Mouse (Mus musculus): ENCODE data around the gene E130114P18Rik. TPM values are rescaled to one million over a fixed set of nuclear protein-coding genes. Genes with fewer than 3 reads are reported as not detected.

E130114P18Rik gene
- polyA plus RNA-seq, 1 experiment from 2014 or later = 39.8 TPM

- ATAC-seq (replicated peaks) = no peak
- peak overlapping the region; percentile 46 for H3K4me2 ChIP-seq (replicated peaks)
- H3K27me3 ChIP-seq = no peaks in the 10 kb centered on the region
- peak overlapping the region; percentile 90 for H3K27ac ChIP-seq (replicated peaks)
- H3K4me3 ChIP-seq = peak overlapping the region; percentile 36
- H3K9me3 ChIP-seq = no peaks in the 10 kb centered on the region
- 0 out of 2 replicates have a peak overlapping the region, but pooled peaks have one; percentile 31 for H3K9ac ChIP-seq (replicated peaks)
- WGBS = 27% methylated on average over 7 of the region's 7 CpGs
- H3K4me1 ChIP-seq = peaks cover 63% of the 10 kb centered on the region
- H3K36me3 ChIP-seq = no peaks in the 10 kb centered on the region
Measured at GRCm38 (mm10) chr4:97580906-97581305, 197.0 kb downstream of the E130114P18Rik start.

GRCm38 (mm10) chr4:97578571-97579165 is 199.2 kb downstream of the E130114P18Rik start:
- 64% methylated on average over 9 of the region's 9 CpGs for WGBS
- H3K27me3 ChIP-seq = no peaks in the 10 kb centered on the region
- peaks cover 64% of the 10 kb centered on the region for H3K4me1 ChIP-seq
- no peak for ATAC-seq (replicated peaks)
- no peak overlapping the region for H3K4me2 ChIP-seq (replicated peaks)
- no peak overlapping the region for H3K9ac ChIP-seq (replicated peaks)
- no peaks in the 10 kb centered on the region for H3K9me3 ChIP-seq
- H3K4me3 ChIP-seq = no peak overlapping the region
- no peaks in the 10 kb centered on the region for H3K36me3 ChIP-seq
- 0 out of 2 replicates have a peak overlapping the region, but pooled peaks have one; percentile 14 for H3K27ac ChIP-seq (replicated peaks)

GRCm38 (mm10) chr4:97577431-97577830 is 200.4 kb downstream of the E130114P18Rik start:
- 0 out of 2 replicates have a peak overlapping the region, but pooled peaks have one; percentile 75 for H3K27ac ChIP-seq (replicated peaks)
- H3K9me3 ChIP-seq = no peaks in the 10 kb centered on the region
- H3K4me2 ChIP-seq (replicated peaks) = no peak overlapping the region
- H3K27me3 ChIP-seq = no peaks in the 10 kb centered on the region
- H3K9ac ChIP-seq (replicated peaks) = no peak overlapping the region
- no peak overlapping the region for H3K4me3 ChIP-seq
- no peaks in the 10 kb centered on the region for H3K36me3 ChIP-seq
- no peak for ATAC-seq (replicated peaks)
- peaks cover 57% of the 10 kb centered on the region for H3K4me1 ChIP-seq
- 23% methylated on average over 5 of the region's 5 CpGs for WGBS

GRCm38 (mm10) chr4:97575447-97575846 is 202.4 kb downstream of the E130114P18Rik start:
- Histone ChIP-seq H3K4me3 (no peak overlapping the region), H3K27ac (replicated peaks) (peak overlapping the region; percentile 75), H3K4me1 (peaks cover 51% of the 10 kb centered on the region), H3K9ac (replicated peaks) (no peak overlapping the region), H3K9me3 (no peaks in the 10 kb centered on the region), H3K4me2 (replicated peaks) (no peak overlapping the region), H3K36me3 (no peaks in the 10 kb centered on the region), H3K27me3 (no peaks in the 10 kb centered on the region)
- WGBS = 16% methylated on average over 5 of the region's 5 CpGs
- ATAC-seq (replicated peaks) = peak; percentile 89

- no peaks in the 10 kb centered on the region for H3K9me3 ChIP-seq
- no peak overlapping the region for H3K27ac ChIP-seq (replicated peaks)
- H3K4me3 ChIP-seq = no peak overlapping the region
- ATAC-seq (replicated peaks) = no peak
- no peak overlapping the region for H3K4me2 ChIP-seq (replicated peaks)
- H3K27me3 ChIP-seq = no peaks in the 10 kb centered on the region
- H3K36me3 ChIP-seq = no peaks in the 10 kb centered on the region
- 89% methylated on average over 3 of the region's 3 CpGs for WGBS
- 0 out of 2 replicates have a peak, but pooled peaks cover 6% of the 10 kb centered on the region for H3K4me1 ChIP-seq
- no peak overlapping the region for H3K9ac ChIP-seq (replicated peaks)
Measured at GRCm38 (mm10) chr4:97569320-97569719, 208.6 kb downstream of the E130114P18Rik start.

GRCm38 (mm10) chr4:97564656-97565055 is 213.2 kb downstream of the E130114P18Rik start:
- Histone ChIP-seq H3K4me2 (replicated peaks) (no peak overlapping the region), H3K4me1 (no peaks in the 10 kb centered on the region), H3K9me3 (no peaks in the 10 kb centered on the region), H3K9ac (replicated peaks) (no peak overlapping the region), H3K36me3 (no peaks in the 10 kb centered on the region), H3K27ac (replicated peaks) (no peak overlapping the region), H3K27me3 (no peaks in the 10 kb centered on the region), H3K4me3 (no peak overlapping the region)
- WGBS = 19% methylated on average over 4 of the region's 4 CpGs
- ATAC-seq (replicated peaks) = peak; percentile 92

GRCm38 (mm10) chr4:97564199-97564598 is 213.7 kb downstream of the E130114P18Rik start:
- H3K4me2 ChIP-seq (replicated peaks) = no peak overlapping the region
- H3K4me3 ChIP-seq = no peak overlapping the region
- 60% methylated on average over 6 of the region's 6 CpGs for WGBS
- H3K27ac ChIP-seq (replicated peaks) = no peak overlapping the region
- no peaks in the 10 kb centered on the region for H3K27me3 ChIP-seq
- no peaks in the 10 kb centered on the region for H3K36me3 ChIP-seq
- no peak overlapping the region for H3K9ac ChIP-seq (replicated peaks)
- no peaks in the 10 kb centered on the region for H3K4me1 ChIP-seq
- no peaks in the 10 kb centered on the region for H3K9me3 ChIP-seq
- ATAC-seq (replicated peaks) = peak; percentile 79

- H3K9me3 ChIP-seq = no peaks in the 10 kb centered on the region
- no peaks in the 10 kb centered on the region for H3K4me1 ChIP-seq
- H3K27me3 ChIP-seq = no peaks in the 10 kb centered on the region
- no peak overlapping the region for H3K27ac ChIP-seq (replicated peaks)
- 83% methylated on average over 2 of the region's 2 CpGs for WGBS
- no peak overlapping the region for H3K4me3 ChIP-seq
- no peaks in the 10 kb centered on the region for H3K36me3 ChIP-seq
- H3K9ac ChIP-seq (replicated peaks) = no peak overlapping the region
- no peak overlapping the region for H3K4me2 ChIP-seq (replicated peaks)
- ATAC-seq (replicated peaks) = no peak
Measured at GRCm38 (mm10) chr4:97557585-97557984, 220.3 kb downstream of the E130114P18Rik start.

- Histone ChIP-seq H3K27ac (replicated peaks) (no peak overlapping the region), H3K27me3 (no peaks in the 10 kb centered on the region), H3K9ac (replicated peaks) (no peak overlapping the region), H3K4me2 (replicated peaks) (no peak overlapping the region), H3K4me3 (no peak overlapping the region), H3K36me3 (no peaks in the 10 kb centered on the region), H3K4me1 (no peaks in the 10 kb centered on the region), H3K9me3 (no peaks in the 10 kb centered on the region)
- no peak for ATAC-seq (replicated peaks)
- 61% methylated on average over 5 of the region's 5 CpGs for WGBS
Measured at GRCm38 (mm10) chr4:97544016-97544415, 233.9 kb downstream of the E130114P18Rik start.

- Histone ChIP-seq H3K27ac (replicated peaks) (no peak overlapping the region), H3K9ac (replicated peaks) (no peak overlapping the region), H3K9me3 (no peaks in the 10 kb centered on the region), H3K4me3 (no peak overlapping the region), H3K36me3 (no peaks in the 10 kb centered on the region), H3K27me3 (no peaks in the 10 kb centered on the region), H3K4me2 (replicated peaks) (no peak overlapping the region), H3K4me1 (no peaks in the 10 kb centered on the region)
- no peak for ATAC-seq (replicated peaks)
- WGBS = 60% methylated on average over 2 of the region's 2 CpGs
Measured at GRCm38 (mm10) chr4:97532072-97532471, 245.8 kb downstream of the E130114P18Rik start.

- H3K9ac ChIP-seq (replicated peaks) = no peak overlapping the region
- WGBS = 86% methylated on average over 2 of the region's 2 CpGs
- no peaks in the 10 kb centered on the region for H3K27me3 ChIP-seq
- H3K27ac ChIP-seq (replicated peaks) = no peak overlapping the region
- no peak overlapping the region for H3K4me2 ChIP-seq (replicated peaks)
- no peaks in the 10 kb centered on the region for H3K36me3 ChIP-seq
- no peaks in the 10 kb centered on the region for H3K9me3 ChIP-seq
- ATAC-seq (replicated peaks) = no peak
- H3K4me3 ChIP-seq = no peak overlapping the region
- H3K4me1 ChIP-seq = no peaks in the 10 kb centered on the region
Measured at GRCm38 (mm10) chr4:97528517-97528916, 249.4 kb downstream of the E130114P18Rik start.

Measured in forebrain, embryonic 15.5 days (tissue).